ENCODE assay signal across 9 mouse cellular contexts in the genomic region with DNA sequence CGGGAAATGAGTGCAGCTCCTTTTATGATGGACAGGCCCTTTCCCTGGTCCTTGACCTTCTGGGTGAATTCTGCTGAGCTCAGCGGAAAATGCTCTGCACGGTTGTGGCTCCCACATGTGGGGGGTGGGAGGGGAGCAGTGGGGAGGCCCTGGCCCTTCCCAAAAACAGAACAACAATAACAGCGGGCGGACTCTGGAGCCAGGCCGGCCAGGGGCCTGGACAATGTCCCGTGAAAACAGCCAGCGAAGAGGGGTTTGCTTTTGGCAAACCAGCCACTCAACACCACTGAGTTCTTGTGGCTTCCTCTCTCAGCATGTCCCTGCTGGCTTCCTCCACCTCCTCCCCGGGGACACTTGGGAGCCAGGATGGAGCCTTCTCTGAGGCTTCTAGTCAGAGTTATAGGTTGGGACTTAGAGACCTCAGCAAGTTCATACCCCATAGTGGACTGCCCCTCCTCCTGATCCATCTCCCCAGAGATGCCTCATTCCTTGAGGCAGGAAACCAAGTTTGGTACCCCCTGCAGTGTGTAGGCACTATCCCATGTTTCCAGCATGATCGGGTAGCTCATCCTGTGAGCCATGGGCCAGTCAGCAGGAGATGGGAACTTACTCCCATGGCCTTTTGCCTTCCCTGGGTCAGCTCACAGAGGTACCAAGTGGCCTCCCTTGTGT. TPM values are rescaled to one million over a fixed set of nuclear protein-coding genes. Genes with fewer than 3 reads are reported as not detected.
A peak's percentile ranks its signal among the peaks of the same experiment; 100 is the strongest.
DNase-seq lines count a peak whose midpoint lies in the region; ATAC-seq and TF ChIP-seq lines count a peak whose summit lies in the region.
"Had no signal": no experiment of that assay in that cellular context is flagged by ENCODE, and none has a peak within 500 bp of the region (broad histone marks: within the 10 kb centered on the region; RNA-seq: fewer than 3 reads in every experiment).

No protein-coding gene starts in this region.

- no peaks in the 10 kb centered on the region for H3K36me3 ChIP-seq in midbrain, embryonic 11.5 days (ENCODE audit: control insufficient read depth, insufficient read depth, low read length)
- H3K36me3 ChIP-seq in midbrain, embryonic 16.5 days (ENCODE audit: control insufficient read depth, insufficient read depth, low read length), result no peaks in the 10 kb centered on the region
- no peaks in the 10 kb centered on the region for H3K36me3 ChIP-seq in heart, adult 2 months (ENCODE audit: control insufficient read depth, insufficient read depth, low read length)
- no peaks in the 10 kb centered on the region for H3K36me3 ChIP-seq in stomach, postnatal 0 days (ENCODE audit: control insufficient read depth, insufficient read depth, low read length)
- no peaks in the 10 kb centered on the region for H3K36me3 ChIP-seq in midbrain, embryonic 15.5 days (replicated peaks)

- no peaks in the 10 kb centered on the region for H3K27me3 ChIP-seq in midbrain, embryonic 11.5 days (ENCODE audit: control insufficient read depth, insufficient read depth, low read length)
- H3K27me3 ChIP-seq in midbrain, embryonic 16.5 days (ENCODE audit: control insufficient read depth, insufficient read depth, low read depth, low read length), result no peaks in the 10 kb centered on the region; the same call in 1 of the 2 replicates
- H3K27me3 ChIP-seq in heart, adult 2 months (ENCODE audit: control insufficient read depth, insufficient read depth, low read length), result no peaks in the 10 kb centered on the region
- no peaks in the 10 kb centered on the region for H3K27me3 ChIP-seq in stomach, postnatal 0 days (ENCODE audit: control insufficient read depth, insufficient read depth, low read length)
- no peaks in the 10 kb centered on the region for H3K27me3 ChIP-seq in midbrain, embryonic 15.5 days (replicated peaks)

- no peak for TF ChIP-seq CTCF in heart, adult 2 months (IDR thresholded peaks at IDR 0.05)
- no peak for TF ChIP-seq CTCF in stomach, postnatal 0 days (IDR thresholded peaks at IDR 0.05; ENCODE audit: low read depth)

- no peaks in the 10 kb centered on the region for H3K79me2 ChIP-seq in heart, adult 2 months (replicated peaks; ENCODE audit: control insufficient read depth, insufficient read depth, low read length)

- no peak for ATAC-seq in midbrain, embryonic 11.5 days (ENCODE audit: low FRiP score)
- ATAC-seq in midbrain, embryonic 16.5 days, result no peak
- no peak for ATAC-seq in stomach, postnatal 0 days (ENCODE audit: low FRiP score, low TSS enrichment)
- no peak for ATAC-seq in midbrain, embryonic 15.5 days (replicated peaks)

- no peak overlapping the region for H3K4me3 ChIP-seq in midbrain, embryonic 11.5 days (ENCODE audit: low read depth, low read length)
- no peak overlapping the region for H3K4me3 ChIP-seq in midbrain, embryonic 16.5 days (ENCODE audit: low read depth, low read length)
- no peak overlapping the region for H3K4me3 ChIP-seq in heart, adult 2 months
- no peak overlapping the region for H3K4me3 ChIP-seq in stomach, postnatal 0 days (ENCODE audit: low read depth, low read length)
- no peak overlapping the region for H3K4me3 ChIP-seq in midbrain, embryonic 15.5 days

- WGBS in midbrain, embryonic 11.5 days, result 55% methylated on average over 10 of the region's 10 CpGs
- WGBS in midbrain, embryonic 16.5 days, result 45% methylated on average over 10 of the region's 10 CpGs
- WGBS in heart, adult 2 months, result 20% methylated on average over 10 of the region's 10 CpGs
- 30% methylated on average over 10 of the region's 10 CpGs for WGBS in stomach, postnatal 0 days
- WGBS in midbrain, embryonic 15.5 days, result 38% methylated on average over 10 of the region's 10 CpGs

- peak; percentile 72 for DNase-seq in midbrain, embryonic 11.5 days (ENCODE audit: low spot score, missing footprints)
- peak; percentile 61 to 64 for DNase-seq in heart, adult 2 months
- peak; percentile 64 to 67 for DNase-seq in kidney, postnatal 36 days
- DNase-seq in stomach, postnatal 0 days (ENCODE audit: low spot score), result peak; percentile 23
- no peak for DNase-seq in B cell, adult 2 months
- no peak for DNase-seq in left cerebral cortex, postnatal 14 days (ENCODE audit: low spot score in 2 of 2)
- DNase-seq: right cerebral cortex, postnatal 14 days had no signal

- no peak overlapping the region for H3K27ac ChIP-seq in midbrain, embryonic 11.5 days (ENCODE audit: low read depth, low read length)
- no peak overlapping the region for H3K27ac ChIP-seq in midbrain, embryonic 16.5 days (ENCODE audit: low read length)
- H3K27ac ChIP-seq in heart, adult 2 months, result no peak overlapping the region; the same call in 1 of the 2 replicates
- peak overlapping the region; percentile 56 for H3K27ac ChIP-seq in stomach, postnatal 0 days (replicated peaks)
- no peak overlapping the region for H3K27ac ChIP-seq in midbrain, embryonic 15.5 days

- H3K4me1 ChIP-seq in midbrain, embryonic 11.5 days (ENCODE audit: control insufficient read depth, insufficient read depth, low read length), result peaks cover 8% of the 10 kb centered on the region
- peaks cover 12% of the 10 kb centered on the region for H3K4me1 ChIP-seq in midbrain, embryonic 16.5 days (ENCODE audit: control insufficient read depth, insufficient read depth, low read length)
- H3K4me1 ChIP-seq in heart, adult 2 months (ENCODE audit: control insufficient read depth, insufficient read depth, low read length), result peaks cover 10% of the 10 kb centered on the region
- peaks cover 7% of the 10 kb centered on the region; the same call in 1 of the 2 replicates for H3K4me1 ChIP-seq in stomach, postnatal 0 days (replicated peaks; ENCODE audit: control insufficient read depth, insufficient read depth)
- H3K4me1 ChIP-seq in midbrain, embryonic 15.5 days, result peaks cover 19% of the 10 kb centered on the region

- TF ChIP-seq EP300 in heart, adult 2 months (IDR thresholded peaks at IDR 0.05; ENCODE audit: insufficient read depth, low read depth, low read length), result no peak
- TF ChIP-seq EP300 in stomach, postnatal 0 days (optimal IDR thresholded peaks at IDR 0.05), result no peak

- no peak overlapping the region for H3K4me2 ChIP-seq in midbrain, embryonic 11.5 days
- H3K4me2 ChIP-seq in midbrain, embryonic 16.5 days (ENCODE audit: low read length), result no peak overlapping the region
- H3K4me2 ChIP-seq in stomach, postnatal 0 days (replicated peaks; ENCODE audit: low read depth), result no peak overlapping the region
- no peak overlapping the region for H3K4me2 ChIP-seq in midbrain, embryonic 15.5 days

- H3K9ac ChIP-seq in midbrain, embryonic 11.5 days (ENCODE audit: low read length), result no peak overlapping the region
- no peak overlapping the region for H3K9ac ChIP-seq in midbrain, embryonic 16.5 days (ENCODE audit: low read depth, low read length)
- H3K9ac ChIP-seq in heart, adult 2 months (ENCODE audit: low read depth, low read length), result no peak overlapping the region
- H3K9ac ChIP-seq in stomach, postnatal 0 days (ENCODE audit: low read length), result no peak overlapping the region
- H3K9ac ChIP-seq in midbrain, embryonic 15.5 days, result no peak overlapping the region

- no peak for TF ChIP-seq POLR2A in heart, adult 2 months (IDR thresholded peaks at IDR 0.05; ENCODE audit: insufficient read depth, low read depth, low read length)

- intact Hi-C loops in heart, adult 2 months (cut with DNase I), result loop anchor here (2.0 kb wide), 1 partner anchor 25 kb away; no protein-coding TSS in a partner anchor
- intact Hi-C loops in left cerebral cortex, postnatal 14 days (cut with DNase I), result no loop called here

- H3K9me3 ChIP-seq in midbrain, embryonic 11.5 days (ENCODE audit: control insufficient read depth, low read length), result no peaks in the 10 kb centered on the region
- no peaks in the 10 kb centered on the region for H3K9me3 ChIP-seq in midbrain, embryonic 16.5 days (replicated peaks; ENCODE audit: control insufficient read depth, low read length, poor library complexity, severe bottlenecking)
- H3K9me3 ChIP-seq in stomach, postnatal 0 days (ENCODE audit: control insufficient read depth, low read length), result no peaks in the 10 kb centered on the region
- no peaks in the 10 kb centered on the region for H3K9me3 ChIP-seq in midbrain, embryonic 15.5 days

RNA-seq across cellular contexts. Expression of gene Sned1, which starts 24.0 kb away (rescaled TPM):
- polyA plus RNA-seq in midbrain, embryonic 11.5 days (2014; fragmentation: Nextera tagmentation; extraction: Ambion mirVana), result 1.8 and 2.0 TPM in 2 replicates
- polyA plus RNA-seq in midbrain, embryonic 16.5 days (2015; fragmentation: Nextera tagmentation; extraction: Ambion mirVana), result 5.5 and 6.2 TPM in 2 replicates
- 1 to 10 TPM; 7.2 to 7.6 TPM for total RNA-seq in heart, adult 2 months (2021)
- 8.9 and 14.3 TPM in 2 replicates for polyA plus RNA-seq in heart, adult 2 months (2012; rRNA removed)
- 1.4 and 1.5 TPM in 2 replicates for polyA plus RNA-seq in stomach, postnatal 0 days (2015; fragmentation: Nextera tagmentation; extraction: Ambion mirVana)
- polyA plus RNA-seq in midbrain, embryonic 15.5 days (2015; fragmentation: Nextera tagmentation; extraction: Ambion mirVana), result 8.7 and 12.5 TPM in 2 replicates
- 1 to 10 TPM; 7.7 to 8.2 TPM for total RNA-seq in left cerebral cortex, postnatal 14 days (2021)

RNA-seq across cellular contexts. Expression of gene Crocc2, which starts 43.2 kb away (rescaled TPM):
- 0.11 TPM in 2 replicates for polyA plus RNA-seq in midbrain, embryonic 11.5 days (2014; fragmentation: Nextera tagmentation; extraction: Ambion mirVana)
- polyA plus RNA-seq in midbrain, embryonic 16.5 days (2015; fragmentation: Nextera tagmentation; extraction: Ambion mirVana), result 0.51 and 0.74 TPM in 2 replicates
- total RNA-seq in heart, adult 2 months (2021), result under 1 TPM in 1 of 2 experiments, not detected in 1; 0.09 TPM
- polyA plus RNA-seq in heart, adult 2 months (2012; rRNA removed), result 0.20 and 0.35 TPM in 2 replicates
- polyA plus RNA-seq in stomach, postnatal 0 days (2015; fragmentation: Nextera tagmentation; extraction: Ambion mirVana), result 0.04 and 0.06 TPM in 2 replicates
- 0.52 and 0.54 TPM in 2 replicates for polyA plus RNA-seq in midbrain, embryonic 15.5 days (2015; fragmentation: Nextera tagmentation; extraction: Ambion mirVana)
- total RNA-seq in left cerebral cortex, postnatal 14 days (2021), result under 1 TPM; 0.07 to 0.19 TPM

RNA-seq across cellular contexts. Expression of gene 2310007B03Rik, which starts 50.9 kb away (rescaled TPM):
- 0.22 and 0.34 TPM in 2 replicates for polyA plus RNA-seq in midbrain, embryonic 11.5 days (2014; fragmentation: Nextera tagmentation; extraction: Ambion mirVana)
- polyA plus RNA-seq in midbrain, embryonic 16.5 days (2015; fragmentation: Nextera tagmentation; extraction: Ambion mirVana), result 0.11 TPM in 1 of 2 replicates, not detected in the other
- not detected for total RNA-seq in heart, adult 2 months (2021)
- polyA plus RNA-seq in heart, adult 2 months (2012; rRNA removed), result 0.82 TPM in 1 of 2 replicates, not detected in the other
- polyA plus RNA-seq in stomach, postnatal 0 days (2015; fragmentation: Nextera tagmentation; extraction: Ambion mirVana), result 27.8 and 34.3 TPM in 2 replicates
- 0.14 and 0.32 TPM in 2 replicates for polyA plus RNA-seq in midbrain, embryonic 15.5 days (2015; fragmentation: Nextera tagmentation; extraction: Ambion mirVana)
- total RNA-seq in left cerebral cortex, postnatal 14 days (2021), result not detected

Comparison
In these comparisons a context has a peak if more than half of its experiments do, and no peak if none do; other contexts are left out.
1. DNase-seq: peak in midbrain, embryonic 11.5 days (single experiment), heart, adult 2 months (2 of 2), kidney, postnatal 36 days (2 of 2) and stomach, postnatal 0 days (single experiment); none in B cell, adult 2 months (0 of 2) and left cerebral cortex, postnatal 14 days (0 of 2).
2. RNA of gene 2310007B03Rik, which starts 50.9 kb away (polyA plus RNA-seq): 27.8 to 34.3 TPM in stomach, postnatal 0 days; 0.82 TPM in heart, adult 2 months, 0.22 to 0.34 TPM in midbrain, embryonic 11.5 days, 0.14 to 0.32 TPM in midbrain, embryonic 15.5 days and 0.11 TPM in midbrain, embryonic 16.5 days; every median in the first group is over 10 times any median in the second.